Mouse (Mus musculus) testis, adult 2 months (tissue): ENCODE measurements around the gene Slc35a1. TPM values are rescaled to one million over a fixed set of nuclear protein-coding genes. Genes with fewer than 3 reads are reported as not detected.

Experiments
- H3K27ac ChIP-seq: fragments of 200-500 bp; 2 replicates; pipeline ENCODE4 v1.5.1; 2012; ENCODE audit warnings: low read depth, low read length; ENCODE audit not compliant: control insufficient read depth, insufficient read depth
- H3K27me3 ChIP-seq: fragments of 200-500 bp; 2 replicates; pipeline ENCODE4 v1.6.1; 2012; ENCODE audit warnings: mild to moderate bottlenecking, low read length, moderate library complexity; ENCODE audit not compliant: control insufficient read depth, insufficient read depth
- H3K36me3 ChIP-seq: fragments of 200-500 bp; 2 replicates; pipeline ENCODE4 v1.6.1; 2012; ENCODE audit warnings: mild to moderate bottlenecking, low read length; ENCODE audit not compliant: control insufficient read depth, insufficient read depth
- H3K4me1 ChIP-seq: fragments of 200-500 bp; 2 replicates; pipeline ENCODE4 v1.6.1; 2012; ENCODE audit warnings: low read length; ENCODE audit not compliant: control insufficient read depth, insufficient read depth
- H3K4me3 ChIP-seq: fragments of 200-500 bp; 2 replicates; pipeline ENCODE4 v1.5.1; 2012; ENCODE audit warnings: low read depth, mild to moderate bottlenecking, low read length, moderate library complexity, mixed read lengths; ENCODE audit not compliant: control insufficient read depth
- CTCF ChIP-seq: fragments of 200-500 bp; IDR thresholded peaks from 2 replicates; pipeline ENCODE4 v1.5.1; 2012; ENCODE audit warnings: low read depth, mild to moderate bottlenecking, inconsistent platforms, low read length, moderate library complexity; ENCODE audit not compliant: control insufficient read depth, insufficient read depth, insufficient replicate concordance
- POLR2A ChIP-seq: fragments of 200-500 bp; IDR thresholded peaks from 2 replicates; pipeline ENCODE4 v1.6.1; 2012; ENCODE audit warnings: low read depth, mild to moderate bottlenecking, inconsistent platforms, low read length, moderate library complexity; ENCODE audit not compliant: control insufficient read depth
- polyA plus RNA-seq: library from polyadenylated mRNA; depleted of rRNA; stranded (reverse); fragments of >200 nt; gene quantifications from 2 replicates; pipeline ENCODE4 v1.2.3, GENCODE M21; 2012; rRNA removed

Slc35a1 gene
- polyA plus RNA-seq, 1 experiment: 4.5 TPM

- Histone ChIP-seq H3K27ac (no peak overlapping the region), H3K4me3 (peak overlapping the region; percentile 29), H3K27me3 (no peaks in the 10 kb centered on the region), H3K36me3 (no peaks in the 10 kb centered on the region), H3K4me1 (peaks cover 11% of the 10 kb centered on the region)
- TF ChIP-seq POLR2A: no peak
- no peak for TF ChIP-seq CTCF
Measured at GRCm38 (mm10) chr4:34613571-34614145, 73.6 kb downstream of the Slc35a1 start.

Other genes with a start within 250 kb of the Slc35a1 start
- 108 and 109 TPM in 2 replicates for gene Akirin2, start 136.5 kb downstream of the Slc35a1 start, polyA plus RNA-seq
- gene Orc3, start 72.5 kb downstream of the Slc35a1 start, polyA plus RNA-seq: 11.9 and 14.1 TPM in 2 replicates
- 10.6 and 13.7 TPM in 2 replicates for gene Rars2, start 72.5 kb downstream of the Slc35a1 start, polyA plus RNA-seq
- gene Cfap206, start 42.8 kb upstream of the Slc35a1 start, polyA plus RNA-seq: 456 and 463 TPM in 2 replicates
- 14.8 and 18.3 TPM in 2 replicates for gene Gm136, start 68.8 kb upstream of the Slc35a1 start, polyA plus RNA-seq
- gene Smim8, start 91.0 kb upstream of the Slc35a1 start, polyA plus RNA-seq: 45.9 and 51.0 TPM in 2 replicates
- gene Zfp292, start 195.5 kb upstream of the Slc35a1 start, polyA plus RNA-seq: 1.1 and 1.3 TPM in 2 replicates
- not detected in 2 replicates for gene Cga, start 206.3 kb upstream of the Slc35a1 start, polyA plus RNA-seq